Mouse (Mus musculus): ENCODE data around the gene Pdgfc. TPM values are rescaled to one million over a fixed set of nuclear protein-coding genes. Genes with fewer than 3 reads are reported as not detected.
"Not testable (repeated sequence)": the region's sequence is repeated elsewhere in the genome, so short reads cannot be mapped to it uniquely, and the experiment has no call there.

Gene Pdgfc
- polyA plus RNA-seq, 3 experiments from 2014 or later, result not detected

DNA sequence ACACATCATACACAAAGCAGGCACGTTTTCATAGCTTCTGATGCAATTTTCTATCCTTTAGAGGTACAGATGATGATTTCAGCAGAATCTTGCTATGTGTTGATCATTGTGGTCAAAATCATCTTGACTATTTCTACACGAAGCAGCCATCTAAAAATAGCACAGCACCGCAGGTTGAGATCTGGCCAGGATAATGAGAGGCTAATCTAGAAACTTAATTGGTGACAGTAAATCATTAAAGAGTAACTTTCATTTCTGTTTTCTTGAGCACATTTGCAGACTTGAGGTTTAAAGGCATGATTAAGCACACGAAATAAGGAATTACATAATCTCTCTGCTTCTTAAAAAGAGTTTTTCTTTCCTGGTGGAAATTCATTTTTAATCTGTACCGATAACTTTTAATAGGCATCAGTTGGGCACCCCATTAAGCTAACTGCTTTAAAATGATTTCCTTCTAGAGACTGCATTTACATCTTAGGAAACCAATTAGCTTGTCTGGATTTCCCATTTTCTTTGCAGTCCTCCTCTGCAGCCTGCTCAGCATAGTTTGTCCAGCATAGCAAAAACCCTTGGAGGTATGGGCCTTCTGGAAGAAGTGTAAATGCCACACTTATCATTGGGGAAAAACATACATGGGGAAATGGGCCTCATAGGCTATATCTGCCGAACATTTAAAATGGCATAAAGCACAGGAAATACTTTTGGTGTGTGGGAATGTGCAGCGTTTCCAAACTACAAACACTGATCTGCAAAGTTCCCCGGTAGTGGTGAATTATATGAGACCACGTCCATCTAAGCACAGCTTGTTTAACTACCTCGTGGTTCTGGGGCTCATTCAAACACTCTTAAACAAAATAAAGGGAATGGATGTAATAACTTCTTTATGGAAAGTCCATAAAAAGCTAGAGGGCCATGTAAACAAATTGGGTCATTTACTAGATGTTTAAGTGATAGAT, 10.7 kb downstream of the Pdgfc start:
- ATAC-seq, result no peak

DNA sequence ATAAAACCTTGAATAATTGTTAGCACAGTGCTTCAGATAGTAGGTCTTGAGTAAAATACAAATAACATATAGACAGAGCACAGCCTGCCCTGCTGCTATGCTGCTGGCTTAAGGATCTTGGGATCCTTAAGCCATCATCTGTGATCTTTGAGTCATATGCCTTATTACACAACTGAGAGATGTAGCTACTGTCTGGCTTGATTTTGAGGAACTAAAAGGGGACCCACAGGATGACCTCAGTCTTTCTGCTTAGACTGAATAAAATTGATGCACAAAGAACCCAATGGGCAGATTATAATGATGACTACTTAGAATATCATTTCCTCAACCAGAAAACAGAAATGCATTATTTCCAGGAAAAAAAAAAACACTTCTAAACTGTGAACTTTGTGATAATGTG, 15.3 kb downstream of the Pdgfc start:
- ATAC-seq, result no peak

DNA sequence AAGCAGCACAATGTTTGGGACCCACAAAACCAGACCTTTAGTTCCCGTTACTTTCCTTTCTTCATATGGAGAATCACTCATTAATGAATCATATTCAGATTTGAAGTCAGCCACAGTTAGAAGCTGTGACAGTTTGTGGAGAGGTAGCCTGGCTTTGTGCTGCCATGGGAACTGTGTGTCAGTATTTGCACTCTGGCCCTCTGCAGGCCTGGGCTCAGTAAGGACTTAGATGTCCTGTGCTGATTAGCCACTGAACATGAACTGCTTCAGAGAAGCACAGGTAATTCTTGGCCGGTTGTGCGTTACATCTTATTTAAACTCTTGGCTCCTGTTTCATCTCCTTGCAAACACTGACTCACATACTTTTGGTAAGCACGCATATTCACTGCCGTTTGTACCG, 16.2 kb downstream of the Pdgfc start:
- ATAC-seq, result no peak

DNA sequence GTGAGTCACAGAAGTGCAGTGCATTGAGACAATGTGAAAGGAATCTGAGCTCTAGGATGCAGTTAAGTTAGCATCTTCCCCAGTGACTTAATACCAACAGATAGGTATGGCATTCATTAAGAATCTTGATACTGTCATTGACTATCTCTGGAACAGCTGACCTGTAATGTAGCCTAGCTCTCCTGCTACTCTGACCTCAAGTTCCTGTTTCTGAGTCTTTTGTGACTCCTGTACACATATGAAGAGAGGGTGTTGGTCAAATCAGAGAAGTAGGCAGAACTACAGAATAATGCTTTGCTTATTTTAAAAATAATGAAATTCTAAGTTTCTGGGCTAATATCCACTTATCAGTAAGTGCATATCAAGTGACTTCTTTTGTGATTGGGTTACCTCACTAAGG, 17.9 kb downstream of the Pdgfc start:
- no peak for ATAC-seq

DNA sequence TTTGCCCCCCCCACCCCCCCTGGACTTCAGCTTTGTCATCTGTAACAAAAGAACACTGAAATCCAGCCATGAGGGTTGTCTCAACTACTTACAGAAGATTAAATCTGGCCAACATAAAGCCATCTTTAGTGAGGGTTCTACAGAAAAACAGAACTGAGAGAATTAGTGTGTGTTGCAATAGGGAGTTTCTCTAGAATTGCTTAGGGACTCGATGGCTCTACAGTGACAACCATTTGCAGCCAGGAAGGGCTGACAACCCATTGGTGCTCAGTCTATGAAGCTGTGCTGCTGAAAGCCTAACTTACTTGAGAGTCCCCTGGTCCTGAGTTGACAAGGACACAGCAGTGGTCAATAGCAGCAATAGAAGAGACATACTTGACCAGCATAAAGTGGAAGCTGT, 21.5 kb downstream of the Pdgfc start:
- ATAC-seq, result no peak

DNA sequence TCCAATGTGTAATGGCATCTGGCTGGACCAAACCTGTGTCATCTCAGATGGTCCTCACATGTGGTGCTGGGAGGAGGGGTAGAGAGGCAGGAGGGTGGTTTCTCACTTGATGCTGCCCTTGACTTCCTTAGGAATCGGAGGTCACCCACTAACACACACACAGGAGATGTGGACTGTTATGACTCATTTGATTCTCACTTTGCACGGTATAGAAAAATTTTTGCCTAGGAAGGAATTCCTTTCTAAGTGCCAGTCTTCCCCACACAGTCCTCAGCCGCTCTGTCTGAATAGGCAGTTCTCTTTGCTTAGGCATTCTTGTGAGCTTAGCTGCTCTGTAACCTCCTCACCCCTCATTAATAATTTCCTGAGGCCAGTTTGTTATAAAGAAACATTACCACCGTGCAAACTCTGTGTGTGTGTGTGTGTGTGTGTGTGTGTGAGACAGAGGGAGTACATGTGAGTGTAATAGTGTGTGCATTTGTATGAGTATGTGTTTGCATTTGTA, 22.4 kb downstream of the Pdgfc start:
- no peak for ATAC-seq

DNA sequence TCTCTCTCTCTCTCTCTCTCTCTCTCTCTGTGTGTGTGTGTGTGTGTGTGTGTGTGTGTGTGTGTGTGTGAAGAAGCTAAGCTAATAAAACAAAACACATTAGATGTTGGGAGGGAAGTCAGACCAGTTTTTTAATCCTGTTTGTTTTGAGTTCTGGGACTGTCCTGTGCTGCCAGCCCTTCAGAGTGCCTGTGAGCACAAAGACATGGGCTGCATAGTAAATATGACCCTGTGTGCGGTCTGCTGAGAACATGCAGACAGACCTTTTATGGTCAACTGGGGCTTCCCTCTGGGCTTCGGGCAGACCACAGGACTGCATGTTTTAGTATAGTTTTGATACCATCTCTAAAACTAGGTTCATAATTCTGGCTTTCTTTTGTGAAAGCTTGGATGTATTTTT, 32.3 kb downstream of the Pdgfc start:
- ATAC-seq, result no peak

DNA sequence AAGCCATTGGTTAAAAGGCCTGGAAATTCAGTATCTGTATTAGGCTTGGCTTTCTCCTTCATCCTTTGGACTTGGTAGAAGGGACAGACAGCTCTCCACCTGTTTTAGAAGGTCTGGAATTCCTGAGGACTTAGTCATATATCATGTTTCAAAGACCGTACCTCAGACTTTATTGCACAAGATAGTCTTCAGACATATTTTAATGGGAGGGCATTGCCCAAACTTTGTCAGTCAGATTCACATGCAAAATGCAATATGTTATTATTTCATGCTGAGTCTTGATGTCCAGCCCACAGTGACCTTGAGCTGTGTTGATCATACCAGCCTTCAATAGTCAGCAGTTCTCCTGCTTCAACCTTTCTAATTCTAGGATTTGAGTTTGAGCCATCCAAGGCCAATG, 64.9 kb downstream of the Pdgfc start:
- ATAC-seq, result no peak

DNA sequence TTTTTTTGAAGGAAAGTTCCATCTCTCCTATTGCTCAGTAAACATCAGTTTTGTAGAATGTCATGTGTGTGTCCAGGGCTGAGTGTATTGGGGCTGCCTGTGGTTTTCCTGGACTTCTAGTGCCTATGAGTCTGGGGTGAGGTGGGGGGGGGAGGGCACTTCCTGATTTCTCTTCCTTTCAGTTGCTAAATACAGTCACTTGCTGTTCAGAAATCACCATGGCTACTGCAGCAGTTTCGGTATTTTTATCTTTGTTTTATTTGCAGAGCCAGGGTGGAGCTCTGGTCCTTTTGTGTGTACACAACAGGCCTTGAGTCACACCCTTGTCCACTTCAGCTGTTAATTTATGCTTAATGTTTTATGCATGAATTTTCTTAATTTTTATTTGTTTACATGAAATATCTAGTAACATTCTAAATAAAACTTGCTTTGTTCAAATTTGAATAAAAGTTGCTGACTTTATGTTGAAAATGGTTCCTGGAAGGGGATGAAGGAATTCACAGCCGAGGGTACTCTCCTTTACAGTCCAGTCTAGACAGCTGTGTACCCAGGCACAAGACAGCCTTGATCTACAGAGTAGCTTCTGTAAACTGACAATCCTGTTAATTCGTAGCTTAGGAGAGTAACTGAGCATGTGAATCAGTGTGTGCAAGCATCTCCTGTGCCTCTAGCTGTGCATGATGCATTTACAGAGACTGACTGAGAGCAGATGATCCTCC, 66.1 kb downstream of the Pdgfc start:
- ATAC-seq, result no peak

DNA sequence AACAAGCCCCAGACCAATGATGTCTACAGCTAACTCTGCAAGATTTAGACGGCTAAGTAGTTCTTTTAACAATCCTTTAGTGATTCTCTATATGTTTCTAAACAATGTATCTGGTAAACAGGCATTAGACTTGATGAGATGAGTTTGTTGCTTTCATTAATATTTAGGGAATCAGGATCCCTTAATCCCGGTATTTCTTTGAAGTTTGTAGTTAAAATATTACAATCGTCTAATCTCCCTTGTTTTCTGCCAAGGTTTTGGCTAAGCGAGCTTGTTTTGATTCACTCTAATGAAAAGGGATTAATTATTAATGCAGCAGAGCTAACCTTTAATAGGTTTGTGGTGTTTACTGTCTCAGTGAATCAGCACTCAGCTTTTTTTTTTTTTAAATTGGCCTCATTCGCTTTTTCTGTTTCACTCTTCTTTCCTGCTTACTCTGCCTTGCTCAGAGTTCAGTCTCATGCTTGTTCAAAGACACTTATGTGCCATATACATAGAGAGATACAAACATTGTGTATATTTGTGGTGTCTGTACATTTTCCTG, 66.7 kb downstream of the Pdgfc start:
- no peak for ATAC-seq

DNA sequence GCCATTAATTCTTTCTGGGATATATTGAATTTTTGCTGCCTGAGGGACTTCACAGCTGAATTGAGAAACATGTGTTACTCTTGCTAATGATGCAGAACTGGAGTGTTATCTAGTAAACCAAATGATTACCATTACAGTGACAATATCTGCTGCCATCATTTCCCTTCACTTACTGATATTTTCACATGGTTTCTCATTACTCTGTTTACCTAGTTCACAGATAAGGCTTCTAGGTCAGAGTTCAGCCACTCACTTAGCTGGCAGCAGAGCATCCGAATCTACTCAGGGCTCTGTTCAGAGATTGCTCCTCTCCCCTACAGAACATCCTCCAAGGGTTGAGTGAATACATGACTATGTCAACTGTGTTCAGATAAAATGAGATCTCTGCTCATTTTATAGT, 71.3 kb downstream of the Pdgfc start:
- no peak for ATAC-seq

DNA sequence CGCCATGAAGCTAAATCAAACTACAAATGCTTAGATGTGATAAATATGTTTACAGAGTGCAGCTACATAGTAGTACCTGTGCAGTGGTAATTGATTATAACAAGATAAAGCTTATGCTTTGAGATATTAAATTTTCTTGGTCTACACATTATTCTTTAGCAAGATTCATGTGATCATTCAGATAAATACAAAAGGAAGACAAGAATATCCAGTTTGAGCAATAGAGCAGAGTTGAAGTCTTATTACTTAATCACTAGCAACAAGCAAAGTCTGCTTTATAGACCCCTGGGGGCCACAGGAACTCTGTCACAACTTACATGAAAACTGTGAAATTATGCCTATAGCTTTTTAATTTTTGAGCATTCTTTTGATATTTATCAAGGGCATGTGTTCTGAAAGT, 74.8 kb downstream of the Pdgfc start:
- no peak for ATAC-seq

DNA sequence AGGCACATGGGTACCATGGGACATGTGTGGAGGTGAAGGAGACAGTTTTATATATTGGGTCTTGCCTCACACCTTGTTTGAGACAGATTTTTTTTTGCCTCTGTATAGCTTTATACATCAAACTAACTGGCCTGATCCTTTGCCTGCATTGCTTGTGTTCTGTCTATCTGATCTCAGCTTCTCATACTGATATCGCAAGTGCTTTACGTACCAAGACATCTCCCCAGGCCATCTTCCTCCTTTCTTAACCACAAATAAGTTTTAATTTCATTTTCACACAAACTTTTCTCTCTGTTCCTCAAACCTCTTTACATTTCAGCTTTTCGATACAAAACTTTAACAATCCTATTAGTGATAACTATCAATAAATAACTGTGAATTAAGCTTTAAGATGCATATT, 76.7 kb downstream of the Pdgfc start:
- ATAC-seq, result no peak

DNA sequence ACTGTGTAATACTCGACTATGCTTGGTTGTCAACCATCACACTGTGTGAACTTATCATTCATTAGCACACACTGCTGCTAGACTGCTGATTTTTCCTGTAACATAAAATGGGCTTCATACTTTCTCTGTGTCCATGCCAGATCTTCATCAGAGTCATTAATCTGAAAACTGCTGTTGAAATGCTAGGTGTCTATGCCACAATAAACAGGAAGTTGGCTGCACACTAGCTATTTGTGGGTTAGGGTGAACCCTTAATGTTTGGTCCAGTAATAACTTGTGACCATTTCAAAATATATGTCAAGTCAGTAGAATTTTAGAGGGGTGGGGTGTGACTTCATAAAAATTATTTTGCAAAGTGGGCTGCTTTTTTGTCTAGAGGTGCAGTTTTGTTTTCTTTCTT, 84.4 kb downstream of the Pdgfc start:
- ATAC-seq, result no peak

DNA sequence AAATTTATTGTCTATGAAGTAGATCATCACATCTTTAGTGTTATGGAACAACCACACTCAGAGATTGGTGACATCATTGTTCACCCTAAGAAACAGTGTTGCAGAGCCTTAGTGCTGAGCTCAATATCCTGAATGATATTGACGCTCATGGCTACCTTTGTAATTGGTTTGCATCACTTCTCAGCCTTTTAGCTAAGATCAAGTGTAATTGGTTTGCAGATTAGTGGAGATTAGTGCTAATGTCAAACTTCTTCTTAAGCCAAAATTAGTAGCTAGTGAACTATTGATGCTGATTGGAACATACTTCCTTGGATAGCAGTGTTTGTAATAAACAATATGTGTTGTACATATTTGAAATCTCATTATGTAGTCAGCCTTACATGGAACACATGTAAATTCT, 85.5 kb downstream of the Pdgfc start:
- no peak for ATAC-seq

DNA sequence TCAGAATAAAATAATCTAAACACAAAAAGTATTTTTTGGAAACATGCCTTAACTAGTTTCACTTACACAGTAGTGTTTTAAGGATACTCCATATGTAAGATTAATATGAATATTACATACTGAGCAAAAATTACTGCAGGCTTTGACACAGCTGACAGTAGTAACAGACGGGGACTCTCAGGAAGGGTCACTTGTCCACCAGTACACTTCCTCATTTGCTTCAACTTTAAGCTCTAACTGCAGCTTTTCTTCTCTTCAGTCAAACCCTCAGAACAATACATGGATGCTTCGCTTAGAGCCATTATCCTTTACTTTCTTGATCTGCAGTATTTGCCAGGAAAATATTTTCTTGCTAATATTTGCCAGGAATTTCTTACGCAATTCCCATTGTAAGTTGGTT, 87.2 kb downstream of the Pdgfc start:
- ATAC-seq, result no peak

DNA sequence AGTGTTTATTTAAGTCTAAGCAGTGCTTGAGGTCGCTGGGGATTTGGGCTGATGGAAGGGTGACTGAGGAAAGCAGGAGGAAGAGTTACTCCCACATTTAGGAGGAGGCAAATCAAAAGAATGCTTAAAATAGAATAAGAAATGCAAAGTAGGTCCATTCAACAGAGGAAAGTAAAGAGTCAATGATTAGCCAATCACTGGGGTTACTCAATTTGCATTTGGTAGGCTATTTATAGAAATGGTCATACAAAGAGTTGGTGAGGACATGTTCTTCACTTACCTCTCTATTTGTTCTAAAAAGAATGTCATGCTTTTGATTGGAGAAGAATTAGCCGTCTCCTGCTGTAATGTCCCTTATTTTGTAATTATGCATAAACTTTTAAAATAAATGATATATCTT, 90.8 kb downstream of the Pdgfc start:
- no peak for ATAC-seq

DNA sequence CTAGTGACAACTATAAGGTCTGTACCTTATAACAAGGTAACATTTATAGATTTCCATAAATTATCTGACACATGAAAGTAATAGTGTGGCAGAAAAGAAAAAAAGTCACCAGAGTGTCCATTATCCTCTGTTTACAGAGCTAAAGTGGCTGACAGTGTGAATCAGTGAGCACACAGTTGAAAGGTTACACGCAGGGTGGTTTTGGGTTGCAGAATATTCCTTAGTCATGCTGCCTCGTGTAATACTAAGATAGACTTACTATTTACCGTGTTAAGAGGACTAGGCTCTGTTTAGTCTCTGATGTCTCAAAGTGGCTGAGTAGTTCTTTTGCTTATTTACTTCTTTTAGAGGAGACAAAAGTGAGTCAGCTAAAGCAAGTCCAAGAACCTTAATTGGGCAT, 100.8 kb downstream of the Pdgfc start:
- ATAC-seq, result no peak

DNA sequence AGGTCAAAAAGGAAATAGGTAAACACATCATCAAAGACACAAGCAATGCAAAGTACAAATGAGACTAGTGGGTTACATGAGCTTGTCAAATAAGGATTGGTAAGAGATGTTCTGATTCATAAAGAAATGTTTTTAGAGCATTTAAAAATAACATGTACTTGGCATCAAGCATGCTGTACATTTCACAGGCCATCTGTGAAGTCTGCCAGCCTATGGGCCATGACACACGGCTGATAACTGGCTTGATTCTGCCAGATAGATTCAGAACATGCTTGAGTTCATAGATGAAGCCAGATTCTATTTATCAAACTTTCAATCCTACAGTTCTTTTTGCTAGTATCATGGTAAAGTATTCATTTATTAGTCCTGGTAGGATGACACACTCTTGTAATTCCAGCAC, 101.8 kb downstream of the Pdgfc start:
- not testable (repeated sequence) for ATAC-seq

DNA sequence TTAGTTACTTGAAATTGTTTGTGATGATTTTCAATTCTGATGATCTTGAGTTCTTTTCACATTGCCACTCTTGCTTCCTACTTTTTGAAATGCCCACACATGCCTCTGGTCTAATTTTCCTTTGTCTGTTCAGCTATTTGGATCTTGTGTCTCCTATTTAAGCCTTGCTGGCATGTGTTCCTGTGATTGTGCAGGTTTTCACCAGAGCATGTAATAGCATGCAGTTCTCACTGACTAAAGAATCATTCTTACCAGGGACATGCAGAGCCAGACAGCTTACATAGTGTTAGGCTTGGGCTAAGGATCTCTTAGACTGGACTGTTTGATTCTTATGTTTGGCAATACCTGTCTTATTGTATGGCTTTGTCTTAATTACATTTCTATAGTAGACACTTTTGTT, 107.5 kb downstream of the Pdgfc start:
- no peak for ATAC-seq

DNA sequence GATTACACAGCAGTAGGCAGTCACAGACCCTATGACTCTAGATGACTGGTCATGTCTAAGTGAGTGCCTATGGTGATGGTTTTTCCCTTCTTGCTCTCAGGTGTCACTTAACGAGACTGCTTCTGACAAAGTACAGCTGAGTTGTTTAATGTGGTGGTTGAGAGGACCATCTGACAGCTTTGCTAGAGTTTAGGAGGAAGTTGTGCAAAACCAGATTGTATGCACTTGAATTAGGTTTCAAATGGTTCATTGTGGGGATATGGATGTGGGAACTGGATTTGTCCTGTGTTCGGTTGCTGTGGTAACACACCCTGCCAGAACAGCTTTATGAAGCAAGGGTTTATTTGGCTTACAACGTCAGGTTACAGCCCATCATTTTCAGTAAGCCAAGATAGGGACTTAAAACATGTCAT, 112.9 kb downstream of the Pdgfc start:
- ATAC-seq, result no peak

DNA sequence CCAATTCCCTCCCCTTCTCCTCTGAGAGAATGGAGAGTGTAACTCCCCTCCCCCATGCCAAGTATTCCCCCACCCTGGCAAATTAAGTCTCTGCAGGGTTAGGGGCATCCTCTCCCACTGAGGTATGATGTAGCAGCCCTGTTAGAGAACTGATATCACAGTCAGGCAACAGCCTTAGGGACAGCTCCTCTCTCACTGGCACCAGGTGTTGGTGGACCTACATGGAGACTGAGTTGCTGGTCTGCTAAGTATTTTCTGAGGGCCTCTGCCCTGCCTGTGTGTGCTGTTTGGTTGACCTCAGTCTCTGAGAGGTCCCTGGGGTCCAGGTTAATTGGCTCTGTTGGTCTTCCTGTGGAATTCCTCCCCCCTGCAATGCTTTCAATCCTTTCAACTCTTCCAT, 114.0 kb downstream of the Pdgfc start:
- ATAC-seq, result no peak

DNA sequence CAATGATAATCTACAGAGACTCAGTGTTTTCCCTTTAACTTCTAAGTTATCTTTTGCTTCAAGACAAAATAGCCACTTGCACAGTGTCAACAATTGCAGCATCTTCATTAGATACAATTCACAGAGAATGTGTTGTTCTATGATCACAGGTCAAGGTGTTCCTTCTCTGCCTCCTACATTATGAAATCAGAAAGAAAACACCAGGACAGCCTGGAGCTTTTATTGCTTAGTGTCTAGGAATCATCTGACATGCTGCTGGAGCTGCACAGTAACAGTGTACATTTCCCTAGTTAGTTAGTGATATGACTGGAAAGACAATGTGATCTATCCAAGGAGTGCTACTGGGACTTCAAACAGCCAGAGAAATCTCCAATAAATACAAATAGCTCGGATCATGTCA, 118.2 kb downstream of the Pdgfc start:
- ATAC-seq, result no peak
